Mouse (Mus musculus) cortical plate, adult 2 months (tissue): ENCODE results near the gene Vwf.

Experiments used
- CTCF ChIP-seq: fragments of 200-500 bp; IDR thresholded peaks from 2 replicates; pipeline ENCODE4 v1.5.1; 2011; ENCODE audit warnings: mild to moderate bottlenecking, control low read depth, low read length; ENCODE audit not compliant: insufficient read depth; ENCODE audit errors: extremely low read depth
- POLR2A ChIP-seq: fragments of 200-500 bp; IDR thresholded peaks from 2 replicates; pipeline ENCODE4 v1.6.1; 2011; ENCODE audit warnings: mild to moderate bottlenecking, low read length, control low read depth; ENCODE audit not compliant: insufficient read depth; ENCODE audit errors: extremely low read depth

GRCm38 (mm10) chr6:125588241-125588640 lies 41.7 kb downstream of the Vwf start:
- no peak for TF ChIP-seq POLR2A
- no peak for TF ChIP-seq CTCF
